Mouse (Mus musculus) WW6 (cell line): ENCODE data around the gene Hist3h2a.

Source experiments
- DNase-seq: peaks from one replicate; pipeline ENCODE4 v3.0.0-alpha.2; 2013; ENCODE audit warnings: low read depth, low spot score

Hist3h2a gene

GRCm38 (mm10) chr11:58991911-58992310 is 37.4 kb downstream of the Hist3h2a start:
- DNase-seq = no peak

DNA sequence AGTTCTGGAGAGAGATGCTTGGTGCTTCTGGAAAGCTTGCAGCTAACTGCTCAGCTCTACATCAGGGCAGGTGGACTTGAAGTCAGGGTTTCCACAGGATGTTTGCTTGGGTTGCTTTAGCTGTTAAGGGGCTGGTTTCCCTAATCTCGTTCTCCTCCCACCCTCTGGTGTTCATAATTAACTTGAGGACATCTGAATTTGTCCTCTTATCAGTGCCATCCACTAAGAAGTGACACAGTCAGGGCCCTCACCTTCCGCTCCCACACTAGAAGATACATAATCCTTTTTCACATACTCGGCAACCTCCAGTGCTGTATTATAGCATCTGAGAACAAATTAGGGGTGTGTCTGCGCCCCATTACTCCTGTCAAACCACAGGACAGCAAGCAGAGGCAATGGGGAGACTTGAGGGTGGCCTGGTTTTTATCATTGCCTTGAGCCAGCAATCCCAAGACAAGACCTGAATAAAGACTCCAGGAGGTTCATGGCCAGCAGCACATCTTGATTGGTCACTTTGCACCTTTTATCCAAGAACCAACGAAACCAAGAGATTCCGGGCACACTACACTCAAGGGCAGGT is 38.7 kb downstream of the Hist3h2a start:
- DNase-seq = no peak

GRCm38 (mm10) chr11:58994337-58994826 is 39.9 kb downstream of the Hist3h2a start:
- DNase-seq = peak; percentile 89

DNA sequence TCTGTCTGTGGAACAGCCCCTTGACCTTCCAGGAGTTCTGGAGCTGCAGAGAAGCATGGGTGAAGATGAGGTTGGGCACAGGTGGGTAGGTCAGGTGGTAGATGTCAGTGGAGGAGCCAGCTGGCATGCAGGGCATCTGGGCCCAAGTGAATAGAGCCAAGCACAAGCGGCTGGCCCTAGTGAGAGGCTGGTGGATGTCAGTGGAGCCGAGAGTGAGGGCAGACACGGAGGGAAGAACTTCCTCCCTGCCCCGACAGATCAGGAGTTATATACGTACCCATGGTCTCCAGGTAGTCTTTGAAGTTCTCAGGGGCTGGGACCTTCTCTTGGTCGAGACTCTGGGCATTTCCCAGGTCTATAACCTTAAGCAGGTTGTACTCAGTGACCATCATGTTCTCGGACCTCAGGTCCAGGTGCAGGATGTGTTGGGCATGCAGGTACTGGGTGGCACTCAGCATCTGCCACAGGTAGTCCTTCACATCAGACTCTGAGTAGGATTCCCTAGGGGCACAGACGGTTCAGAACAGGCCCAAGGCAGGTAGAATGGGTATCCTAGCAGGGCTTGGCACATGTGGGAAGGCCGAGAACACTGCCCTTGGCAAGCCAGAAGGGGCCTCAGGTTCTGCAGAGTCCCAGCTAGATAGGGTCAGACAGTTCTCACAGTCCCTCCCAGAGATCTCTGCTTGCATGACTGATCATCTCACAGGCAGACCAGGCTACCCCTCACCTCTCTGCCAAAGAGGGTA is 40.7 kb downstream of the Hist3h2a start:
- no peak for DNase-seq

DNA sequence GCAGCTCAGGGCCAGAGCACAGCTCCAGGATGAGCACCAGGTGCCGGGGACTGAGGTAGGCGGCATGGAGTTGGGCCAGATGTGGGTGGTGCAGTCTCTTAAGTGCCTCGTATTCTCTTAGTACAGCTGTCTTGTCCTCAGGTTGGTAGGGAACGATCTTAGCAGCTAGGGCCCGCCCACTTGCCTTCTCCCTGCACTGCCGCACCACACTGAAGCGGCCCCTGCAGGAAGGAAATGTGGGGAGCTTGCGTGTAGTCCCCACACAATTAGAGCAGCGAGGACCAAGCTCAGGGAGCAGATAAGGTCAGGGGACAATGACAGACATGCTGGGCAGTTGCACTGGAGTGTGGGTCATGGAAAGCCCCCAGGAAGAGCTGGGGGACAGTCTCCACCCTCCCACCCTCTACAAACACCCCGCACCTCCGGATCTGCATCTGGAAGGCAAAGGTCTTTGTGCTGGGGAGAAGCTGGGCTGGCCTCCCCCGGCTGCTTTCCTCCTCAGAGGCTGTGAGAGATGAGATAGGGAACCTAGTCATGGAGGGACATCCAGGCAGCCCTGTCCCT is 41.4 kb downstream of the Hist3h2a start:
- no peak for DNase-seq

DNA sequence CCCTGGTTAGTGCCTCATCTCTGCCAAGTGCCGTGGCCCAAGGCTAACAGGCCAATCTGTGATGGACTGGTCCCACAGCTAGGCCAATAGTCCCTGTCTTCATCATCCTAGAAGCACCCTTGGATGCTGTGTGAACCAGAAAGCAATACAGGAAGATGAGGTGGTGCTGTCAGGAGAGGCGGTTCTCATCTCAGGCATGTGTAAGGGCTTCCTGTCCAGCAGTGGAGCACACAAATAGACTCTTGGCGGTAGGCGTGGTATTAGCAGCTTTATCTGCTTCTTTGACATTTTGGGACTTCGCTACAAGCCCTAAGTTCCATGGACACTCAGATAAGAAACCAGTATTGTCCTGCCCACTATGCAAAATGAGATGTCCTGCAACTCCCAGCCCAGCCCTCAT is 43.1 kb downstream of the Hist3h2a start:
- no peak for DNase-seq

DNA sequence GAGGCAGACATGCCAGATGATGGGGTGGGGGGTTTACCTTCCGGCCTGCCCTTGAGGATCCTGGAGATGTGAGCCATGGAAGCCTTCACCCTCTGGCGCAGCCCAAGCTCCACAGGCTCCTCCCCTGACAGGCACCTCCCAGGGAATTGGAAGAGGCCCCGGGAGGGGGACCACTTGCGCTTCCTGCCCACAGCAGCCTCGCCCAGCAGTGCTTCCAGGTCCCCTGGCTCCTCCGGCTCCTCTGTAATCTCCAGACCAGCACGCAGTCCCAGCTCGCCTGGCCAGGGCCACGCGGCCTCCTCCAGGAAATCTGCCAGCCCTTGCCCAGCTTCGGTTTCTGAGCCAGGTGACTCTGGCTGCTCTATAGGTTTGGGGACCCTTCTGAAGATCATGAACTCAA is 44.7 kb downstream of the Hist3h2a start:
- no peak for DNase-seq

GRCm38 (mm10) chr11:58999830-59000229 is 45.3 kb downstream of the Hist3h2a start:
- no peak for DNase-seq

GRCm38 (mm10) chr11:59000635-59001034 is 46.1 kb downstream of the Hist3h2a start:
- DNase-seq = no peak

DNA sequence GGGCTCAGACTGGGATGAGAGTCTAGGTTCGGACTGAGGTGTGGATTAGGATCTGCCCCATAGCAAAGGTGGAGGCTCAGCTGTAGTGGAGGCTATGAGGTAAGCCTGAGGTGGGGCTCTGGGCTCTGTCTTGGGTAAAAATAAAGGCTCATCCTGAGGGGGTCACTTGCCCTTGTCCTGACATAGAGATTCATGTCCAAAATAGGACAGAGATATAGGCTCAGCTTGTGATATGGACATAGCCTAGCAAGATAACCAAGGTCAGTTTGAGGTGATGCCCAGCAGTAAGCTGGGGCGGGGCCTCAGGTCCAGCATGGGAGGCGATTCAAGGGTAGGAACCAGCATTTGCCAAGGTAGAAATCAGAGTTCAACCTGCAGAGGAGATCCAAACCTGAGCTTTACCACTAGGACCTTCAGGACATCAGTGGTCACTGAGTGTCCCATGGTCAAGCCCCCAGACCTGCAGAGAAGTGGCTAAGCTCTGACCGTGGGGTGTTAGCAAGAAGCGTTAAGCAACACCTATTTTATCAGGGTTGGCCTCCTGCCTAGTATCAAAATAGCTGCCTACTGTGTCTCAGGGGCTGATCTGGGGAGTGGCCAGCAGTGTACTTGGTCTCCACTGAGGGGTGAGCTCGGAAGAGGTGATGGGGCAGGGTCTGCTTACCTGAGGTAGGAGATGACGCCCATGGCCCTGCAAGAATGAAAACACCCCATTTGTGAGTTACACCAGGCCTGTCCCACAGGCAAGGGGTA is 48.0 kb downstream of the Hist3h2a start:
- DNase-seq = no peak
